Mouse (Mus musculus): Measurements from ENCODE around the gene Gm14305. TPM values are rescaled to one million over a fixed set of nuclear protein-coding genes. Genes with fewer than 3 reads are reported as not detected.
"Not testable (repeated sequence)": the region's sequence is repeated elsewhere in the genome, so short reads cannot be mapped to it uniquely, and the experiment has no call there.

Gene Gm14305
- 1 to 10 TPM; 5.9 to 7.1 TPM for total RNA-seq (2021)

GRCm38 (mm10) chr2:176708051-176708450 is at the start of gene Gm14305:
Gm14305 (plus strand) TSS chr2:176708328.
- DNase-seq, result not testable (repeated sequence)

GRCm38 (mm10) chr2:176670222-176670621 is 37.9 kb upstream of the Gm14305 start, which contains the start of gene Zfp973:
Zfp973 (plus strand) TSS chr2:176670522.
- not testable (repeated sequence) for DNase-seq

Other genes starting within 250 kb of the Gm14305 start
- not detected for gene Gm14434, start 221.5 kb upstream of the Gm14305 start, total RNA-seq (2021)
- not detected for gene Zfp967, start 187.3 kb upstream of the Gm14305 start, total RNA-seq (2021)
- 1 to 10 TPM; 1.8 to 3.2 TPM for gene Gm14308, start 72.0 kb upstream of the Gm14305 start, total RNA-seq (2021)
- 1 to 10 TPM; 8.3 to 8.7 TPM for gene Zfp973, start 37.8 kb upstream of the Gm14305 start, total RNA-seq (2021)
- 1 to 10 TPM; 7.1 to 9.7 TPM for gene Gm14295, start 90.3 kb downstream of the Gm14305 start, total RNA-seq (2021)
- gene Gm14408, start 122.8 kb downstream of the Gm14305 start, total RNA-seq (2021), result not detected
- 1 to 10 TPM; 3.5 to 4.7 TPM for gene Gm14296, start 219.5 kb downstream of the Gm14305 start, total RNA-seq (2021)